Mouse (Mus musculus) midbrain, embryonic 12.5 days (tissue): Measurements from ENCODE around the gene Gadd45b. TPM values are rescaled to one million over a fixed set of nuclear protein-coding genes. Genes with fewer than 3 reads are reported as not detected.

Experiments used
- ATAC-seq: fragments of 200-750 bp; cut with Nextera tagmentation; 2 replicates; pipeline ENCODE4 v1.8.0; 2017; ENCODE audit warnings: low read depth, moderate TSS enrichment, moderate library complexity; ENCODE audit not compliant: low FRiP score
- H3K27ac ChIP-seq: fragments of 300-500 bp; sonication (generic); replicated peaks from 2 replicates; pipeline ENCODE4 v1.5.1; 2016; ENCODE audit warnings: mild to moderate bottlenecking
- H3K27me3 ChIP-seq: fragments of 300-500 bp; sonication (generic); 2 replicates; pipeline ENCODE4 v1.6.1; 2016; ENCODE audit warnings: mild to moderate bottlenecking
- H3K36me3 ChIP-seq: fragments of 300-500 bp; sonication (generic); 2 replicates; pipeline ENCODE4 v1.6.1; 2016
- H3K4me1 ChIP-seq: fragments of 300-500 bp; sonication (generic); 2 replicates; pipeline ENCODE4 v1.6.1; 2016
- H3K4me2 ChIP-seq: fragments of 300-500 bp; sonication (generic); replicated peaks from 2 replicates; pipeline ENCODE4 v1.6.1; 2016; ENCODE audit warnings: mild to moderate bottlenecking, moderate library complexity
- H3K4me3 ChIP-seq: fragments of 300-500 bp; sonication (generic); 2 replicates; pipeline ENCODE4 v1.5.1; 2016; ENCODE audit warnings: mild to moderate bottlenecking
- H3K9ac ChIP-seq: fragments of 300-500 bp; sonication (generic); replicated peaks from 2 replicates; pipeline ENCODE4 v1.6.1; 2016; ENCODE audit warnings: mild to moderate bottlenecking, moderate library complexity
- H3K9me3 ChIP-seq: fragments of 300-500 bp; sonication (generic); 2 replicates; pipeline ENCODE4 v1.6.1; 2016; ENCODE audit warnings: mild to moderate bottlenecking
- WGBS: fragments of 180-500 bp; shearing (Covaris S2); methylation state at CpG from one replicate; pipeline ENCODE4 v1.1.7; 2016; 5-methylcytosine and 5-hydroxymethylcytosine counted together
- polyA plus RNA-seq: library from polyadenylated mRNA; unstranded; fragments of >200 nt; fragmentation: Nextera tagmentation; extraction: Ambion mirVana; gene quantifications from 2 replicates; pipeline ENCODE4 v1.2.1, GENCODE M21; 2016

Gene Gadd45b
- polyA plus RNA-seq, 1 experiment from 2014 or later, result 11.8 TPM

- peaks cover 24% of the 10 kb centered on the region for H3K4me1 ChIP-seq
- H3K4me3 ChIP-seq, result peak overlapping the region; percentile 92
- peak overlapping the region; percentile 84; the same call in 1 of the 2 replicates for H3K27ac ChIP-seq
- H3K36me3 ChIP-seq, result peaks cover 37% of the 10 kb centered on the region
- no peaks in the 10 kb centered on the region for H3K9me3 ChIP-seq
- peaks cover 10% of the 10 kb centered on the region for H3K27me3 ChIP-seq
- ATAC-seq, result 0 out of 2 replicates have a peak, but pooled peaks have one; percentile 0
- 17% methylated on average over 25 of the region's 25 CpGs for WGBS
- H3K4me2 ChIP-seq, result peak overlapping the region; percentile 97
- peak overlapping the region; percentile 83 for H3K9ac ChIP-seq
These were observed 30.1 kb upstream of the Gadd45b start for GRCm38 (mm10) chr10:80899591-80900317.

- Histone ChIP-seq H3K36me3 (peaks cover 45% of the 10 kb centered on the region), H3K4me3 (peak within 1 kb of the TSS; percentile 92)
These were observed 29.3 kb upstream of the Gadd45b start, which contains the start of gene Timm13 for GRCm38 (mm10) chr10:80900318-80901247. TSS of gene Timm13 (minus strand) at chr10:80900969.

GRCm38 (mm10) chr10:80901409-80902272, 28.2 kb upstream of the Gadd45b start:
- peak overlapping the region; percentile 49 for H3K27ac ChIP-seq
- H3K36me3 ChIP-seq, result peaks cover 55% of the 10 kb centered on the region
- no peak overlapping the region for H3K4me3 ChIP-seq
- H3K4me2 ChIP-seq, result peak overlapping the region; percentile 97; the same call in 1 of the 2 replicates
- ATAC-seq, result no peak
- no peaks in the 10 kb centered on the region for H3K9me3 ChIP-seq
- WGBS, result 89% methylated on average over 19 of the region's 19 CpGs
- H3K4me1 ChIP-seq, result peaks cover 24% of the 10 kb centered on the region
- H3K9ac ChIP-seq, result no peak overlapping the region; the same call in 1 of the 2 replicates
- peaks cover 10% of the 10 kb centered on the region for H3K27me3 ChIP-seq

More at GRCm38 (mm10) chr10:80900318-80901247, 29.3 kb upstream of the Gadd45b start, which contains the start of gene Timm13:
- Histone ChIP-seq H3K4me1 (peaks cover 24% of the 10 kb centered on the region), H3K9ac (peak within 1 kb of the TSS; percentile 83), H3K27ac (peak within 1 kb of the TSS; percentile 84), H3K4me2 (peak within 1 kb of the TSS; percentile 97), H3K27me3 (peaks cover 10% of the 10 kb centered on the region), H3K9me3 (no peaks in the 10 kb centered on the region)
- under 1% methylated on average over 72 of the region's 72 CpGs for WGBS
- peak; percentile 94 for ATAC-seq

GRCm38 (mm10) chr10:80902273-80902940, 27.5 kb upstream of the Gadd45b start:
- Histone ChIP-seq H3K9ac (no peak overlapping the region), H3K4me1 (peaks cover 24% of the 10 kb centered on the region), H3K36me3 (peaks cover 61% of the 10 kb centered on the region), H3K9me3 (no peaks in the 10 kb centered on the region), H3K27me3 (peaks cover 9% of the 10 kb centered on the region), H3K27ac (no peak overlapping the region), H3K4me3 (no peak overlapping the region), H3K4me2 (no peak overlapping the region)
- no peak for ATAC-seq
- WGBS, result 93% methylated on average over 9 of the region's 9 CpGs

GRCm38 (mm10) chr10:80903282-80903681, 26.6 kb upstream of the Gadd45b start:
- H3K27ac ChIP-seq, result no peak overlapping the region
- H3K9ac ChIP-seq, result no peak overlapping the region
- no peaks in the 10 kb centered on the region for H3K9me3 ChIP-seq
- H3K4me2 ChIP-seq, result no peak overlapping the region
- peaks cover 69% of the 10 kb centered on the region for H3K36me3 ChIP-seq
- peaks cover 18% of the 10 kb centered on the region for H3K4me1 ChIP-seq
- WGBS, result 94% methylated on average over 10 of the region's 10 CpGs
- H3K4me3 ChIP-seq, result no peak overlapping the region
- H3K27me3 ChIP-seq, result 0 out of 2 replicates have a peak, but pooled peaks cover under 1% of the 10 kb centered on the region
- no peak for ATAC-seq

- no peaks in the 10 kb centered on the region for H3K27me3 ChIP-seq
- H3K4me1 ChIP-seq, result peaks cover 9% of the 10 kb centered on the region
- H3K9ac ChIP-seq, result no peak overlapping the region
- ATAC-seq, result no peak
- WGBS, result 87% methylated on average over 28 of the region's 28 CpGs
- H3K9me3 ChIP-seq, result no peaks in the 10 kb centered on the region
- peaks cover 71% of the 10 kb centered on the region for H3K36me3 ChIP-seq
- no peak overlapping the region for H3K4me2 ChIP-seq
- H3K27ac ChIP-seq, result no peak overlapping the region
- no peak overlapping the region for H3K4me3 ChIP-seq
These were observed 25.7 kb upstream of the Gadd45b start for GRCm38 (mm10) chr10:80904004-80904693.

- ATAC-seq, result no peak
- H3K4me3 ChIP-seq, result no peak overlapping the region
- WGBS, result 89% methylated on average over 11 of the region's 11 CpGs
- peaks cover 73% of the 10 kb centered on the region for H3K36me3 ChIP-seq
- H3K4me1 ChIP-seq, result peaks cover 4% of the 10 kb centered on the region
- no peaks in the 10 kb centered on the region for H3K27me3 ChIP-seq
- H3K9me3 ChIP-seq, result no peaks in the 10 kb centered on the region
- no peak overlapping the region for H3K9ac ChIP-seq
- H3K27ac ChIP-seq, result no peak overlapping the region
- no peak overlapping the region for H3K4me2 ChIP-seq
These were observed 25.2 kb upstream of the Gadd45b start for GRCm38 (mm10) chr10:80904709-80905108.

- Histone ChIP-seq H3K9me3 (no peaks in the 10 kb centered on the region), H3K4me1 (no peaks in the 10 kb centered on the region), H3K36me3 (peaks cover 90% of the 10 kb centered on the region), H3K4me2 (no peak overlapping the region), H3K4me3 (no peak overlapping the region), H3K27ac (no peak overlapping the region), H3K9ac (no peak overlapping the region), H3K27me3 (no peaks in the 10 kb centered on the region)
- 94% methylated on average over 22 of the region's 22 CpGs for WGBS
- ATAC-seq, result no peak
These were observed 20.3 kb upstream of the Gadd45b start for GRCm38 (mm10) chr10:80909375-80910162.

GRCm38 (mm10) chr10:80911354-80911753, 18.5 kb upstream of the Gadd45b start:
- WGBS, result 97% methylated on average over 4 of the region's 4 CpGs

GRCm38 (mm10) chr10:80911891-80912290, 18.0 kb upstream of the Gadd45b start:
- Histone ChIP-seq H3K4me1 (peaks cover 15% of the 10 kb centered on the region), H3K36me3 (peaks cover 86% of the 10 kb centered on the region), H3K9ac (no peak overlapping the region), H3K27ac (no peak overlapping the region), H3K4me3 (no peak overlapping the region), H3K27me3 (no peaks in the 10 kb centered on the region), H3K4me2 (no peak overlapping the region), H3K9me3 (no peaks in the 10 kb centered on the region)
- ATAC-seq, result no peak

More at GRCm38 (mm10) chr10:80911354-80911753, 18.5 kb upstream of the Gadd45b start:
- Histone ChIP-seq H3K9me3 (no peaks in the 10 kb centered on the region), H3K27me3 (no peaks in the 10 kb centered on the region), H3K27ac (no peak overlapping the region), H3K4me2 (no peak overlapping the region), H3K4me3 (no peak overlapping the region), H3K36me3 (peaks cover 89% of the 10 kb centered on the region), H3K9ac (no peak overlapping the region), H3K4me1 (peaks cover 9% of the 10 kb centered on the region)
- ATAC-seq, result no peak
